Mouse (Mus musculus): ENCODE results near the gene Capsl. TPM values are rescaled to one million over a fixed set of nuclear protein-coding genes. Genes with fewer than 3 reads are reported as not detected.

Capsl gene
- polyA plus RNA-seq (2012; fragmentation: generic; extraction: Trizol), result not detected

GRCm38 (mm10) chr15:9435534-9436180 is at the start of gene Capsl:
Capsl (plus strand) TSS chr15:9436028.

Other genes starting within 250 kb of the Capsl start
- gene Ugt3a1, start 159.1 kb upstream of the Capsl start, polyA plus RNA-seq (2012; fragmentation: generic; extraction: Trizol), result not detected
- not detected for gene Ugt3a2, start 100.5 kb upstream of the Capsl start, polyA plus RNA-seq (2012; fragmentation: generic; extraction: Trizol)
- not detected for gene Il7r, start 94.1 kb downstream of the Capsl start, polyA plus RNA-seq (2012; fragmentation: generic; extraction: Trizol)

Measured in C3H10T1/2 (cell line).